Mouse (Mus musculus) ovary, postnatal 10 days (tissue): ENCODE measurements around the gene Gtdc1.
A peak's percentile ranks its signal among the peaks of the same experiment; 100 is the strongest.

Experiments
- DNase-seq: peaks from one replicate; pipeline ENCODE4 v3.0.0; 2022; ENCODE audit warnings: low spot score

Gtdc1 gene

DNA sequence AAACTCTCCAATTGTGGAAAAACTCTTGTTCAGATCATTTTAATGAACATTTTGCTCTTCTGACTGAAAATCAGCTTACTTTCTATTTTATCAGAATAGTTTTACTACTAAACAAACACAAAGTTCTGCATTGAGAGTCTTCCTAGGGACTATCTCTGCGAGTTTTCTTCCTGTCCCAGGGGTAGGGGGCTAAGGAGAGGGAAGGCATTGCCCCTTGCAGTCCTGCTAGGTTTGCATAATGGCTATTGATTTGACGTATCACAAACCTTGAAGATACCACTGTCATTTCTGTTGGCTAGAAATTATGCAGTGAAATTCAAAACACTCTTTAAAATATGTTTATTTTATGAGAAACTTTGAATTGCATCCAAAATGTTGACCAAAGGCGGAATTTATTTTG lies 355.6 kb downstream of the Gtdc1 start:
- no peak for DNase-seq

DNA sequence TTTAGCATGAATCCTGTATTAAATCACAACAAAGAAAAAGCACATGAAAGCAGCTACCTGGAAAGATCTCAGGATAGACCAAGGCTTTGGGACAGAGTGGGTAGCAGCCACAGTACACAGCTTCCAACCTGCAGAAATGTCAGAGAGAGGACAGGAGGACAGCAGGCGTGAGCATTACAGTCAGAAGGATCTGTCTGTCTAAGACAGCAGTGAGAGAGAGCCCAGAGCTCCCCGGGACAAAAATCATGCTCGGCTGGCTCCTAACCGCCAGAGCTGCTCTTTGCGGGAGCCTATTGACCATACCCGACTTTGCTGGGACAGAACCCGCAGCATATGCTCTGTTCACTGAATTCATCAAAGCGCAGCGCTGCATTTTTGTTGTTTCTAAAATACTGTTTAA lies 356.3 kb downstream of the Gtdc1 start:
- DNase-seq = no peak

DNA sequence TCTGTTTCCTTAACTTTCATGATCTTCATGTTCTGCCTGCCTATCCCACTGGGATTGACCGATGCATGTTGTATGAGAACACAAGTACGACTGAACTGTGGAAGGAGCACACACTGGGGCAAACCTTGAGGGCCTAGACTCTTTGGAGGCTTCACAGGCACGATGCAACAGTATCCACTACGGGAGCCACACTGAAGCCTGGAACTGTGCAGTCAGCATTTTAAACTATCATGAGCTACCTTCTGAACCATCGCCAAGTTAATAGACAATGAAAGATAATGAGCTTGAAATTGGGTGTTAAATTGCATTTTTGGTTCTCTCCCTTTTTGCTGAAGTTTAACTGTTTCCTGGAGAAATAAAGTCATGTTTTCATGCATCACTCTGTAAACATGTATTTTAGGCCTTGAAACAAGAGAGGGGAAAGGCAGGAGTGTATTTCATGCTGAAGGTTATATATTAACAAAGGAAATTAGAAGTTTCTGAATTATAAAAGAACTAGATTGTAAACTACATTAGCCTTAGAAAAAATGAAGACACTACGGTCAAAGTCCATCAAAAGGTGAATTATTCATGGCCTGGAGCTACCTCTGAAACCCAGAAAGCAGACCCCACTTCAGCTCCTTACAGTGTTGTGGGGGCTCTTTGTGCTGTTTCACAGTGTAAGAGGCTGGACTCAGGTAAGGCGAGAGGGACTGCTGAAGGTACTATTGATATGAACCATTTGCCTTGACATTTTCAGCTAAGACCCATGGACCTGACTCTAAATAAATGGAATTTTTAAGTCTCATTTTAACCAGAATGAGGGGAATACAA lies 358.1 kb downstream of the Gtdc1 start:
- DNase-seq = no peak

DNA sequence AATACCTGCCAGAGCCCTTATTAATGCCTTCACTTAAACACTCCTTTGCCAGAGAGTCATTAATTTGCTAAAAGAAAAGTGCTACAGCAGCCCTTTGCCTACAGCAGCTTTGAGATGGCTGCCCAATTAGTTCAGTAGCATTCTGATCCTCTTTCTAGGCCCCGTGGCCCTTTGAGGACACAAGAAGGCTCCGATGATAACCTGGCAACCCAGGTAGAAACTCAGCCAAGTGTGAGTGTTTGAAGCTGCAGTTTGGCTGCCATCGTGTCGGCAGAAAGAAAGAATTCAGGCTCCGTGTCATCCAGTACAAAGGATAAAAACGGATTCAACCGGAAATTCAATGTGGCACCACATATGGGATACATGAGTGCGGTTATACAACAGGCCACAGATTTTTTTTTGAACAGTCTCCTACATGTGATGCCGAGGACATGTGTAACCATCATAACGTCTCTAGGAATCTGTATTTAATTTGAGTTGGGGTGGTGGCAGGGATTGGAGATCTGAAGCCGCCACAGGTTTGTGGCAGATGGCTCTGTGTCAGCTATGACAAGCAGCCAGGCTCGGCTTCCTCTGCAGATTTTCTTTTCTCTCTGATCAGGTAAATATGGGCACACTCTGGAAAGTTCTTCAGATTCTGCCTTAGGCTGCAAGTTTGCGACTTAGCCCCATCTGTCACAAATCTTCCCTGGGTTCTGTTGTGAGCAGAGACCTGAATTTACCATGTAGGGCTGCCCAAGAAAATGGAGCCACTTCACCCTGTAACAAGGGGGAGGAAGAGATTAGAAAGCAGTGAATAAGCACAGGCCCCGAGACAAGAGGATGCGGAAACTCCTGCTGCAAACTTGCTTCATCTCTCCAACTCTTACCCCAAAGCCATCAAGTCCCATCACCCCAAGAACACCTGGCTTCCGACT lies 362.4 kb downstream of the Gtdc1 start:
- DNase-seq = no peak

DNA sequence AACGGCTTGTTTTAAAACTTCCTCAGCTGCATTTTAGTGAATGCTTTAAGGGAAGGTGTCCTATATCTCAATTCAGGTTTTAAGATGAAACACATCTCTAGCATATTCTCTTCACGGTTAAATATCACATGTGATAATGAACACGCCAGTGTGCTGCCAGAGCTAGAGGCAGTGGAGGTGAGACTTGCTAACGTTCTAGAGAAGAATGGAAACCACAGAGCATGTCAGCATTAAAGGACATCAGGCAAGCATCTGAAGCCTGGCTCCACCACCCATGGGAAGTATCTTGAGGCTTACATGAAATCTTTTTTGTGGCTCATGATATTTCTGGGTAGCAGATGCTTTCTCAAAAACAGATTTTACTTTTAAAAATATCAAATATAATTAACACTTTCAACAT lies 365.7 kb downstream of the Gtdc1 start:
- no peak for DNase-seq

DNA sequence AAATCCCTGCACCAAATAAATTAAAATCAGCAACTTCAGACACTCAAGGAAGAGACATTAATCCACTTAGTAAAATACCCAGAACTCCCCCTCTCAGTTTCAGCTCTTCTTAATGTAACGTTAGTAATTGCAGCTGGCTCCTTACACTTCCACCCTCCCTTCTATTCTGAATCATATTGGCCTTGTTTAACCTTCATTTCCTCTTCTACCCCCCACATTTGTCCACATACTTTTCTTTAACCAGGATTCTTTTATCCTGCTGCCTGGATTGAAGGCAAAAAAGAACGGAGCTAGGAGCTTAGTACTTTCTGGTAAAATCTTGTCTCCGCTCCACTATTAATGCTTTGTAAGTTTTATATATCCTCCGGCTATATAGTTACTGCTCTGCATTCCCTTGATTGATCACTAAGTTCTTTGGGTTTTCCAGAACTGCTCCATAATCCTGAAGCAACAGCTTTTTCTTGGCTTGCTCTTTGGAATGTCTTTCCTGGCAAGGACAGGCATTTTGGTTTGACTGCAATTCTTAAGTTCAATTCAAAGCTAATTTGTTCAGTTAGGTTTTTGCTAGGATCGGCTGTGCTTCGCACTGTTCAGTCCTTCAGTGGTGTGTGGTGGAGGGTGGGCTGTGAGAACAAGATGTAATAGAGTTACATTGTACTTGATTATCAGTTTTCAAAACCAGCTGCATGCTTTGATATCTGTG lies 368.1 kb downstream of the Gtdc1 start:
- DNase-seq = no peak

DNA sequence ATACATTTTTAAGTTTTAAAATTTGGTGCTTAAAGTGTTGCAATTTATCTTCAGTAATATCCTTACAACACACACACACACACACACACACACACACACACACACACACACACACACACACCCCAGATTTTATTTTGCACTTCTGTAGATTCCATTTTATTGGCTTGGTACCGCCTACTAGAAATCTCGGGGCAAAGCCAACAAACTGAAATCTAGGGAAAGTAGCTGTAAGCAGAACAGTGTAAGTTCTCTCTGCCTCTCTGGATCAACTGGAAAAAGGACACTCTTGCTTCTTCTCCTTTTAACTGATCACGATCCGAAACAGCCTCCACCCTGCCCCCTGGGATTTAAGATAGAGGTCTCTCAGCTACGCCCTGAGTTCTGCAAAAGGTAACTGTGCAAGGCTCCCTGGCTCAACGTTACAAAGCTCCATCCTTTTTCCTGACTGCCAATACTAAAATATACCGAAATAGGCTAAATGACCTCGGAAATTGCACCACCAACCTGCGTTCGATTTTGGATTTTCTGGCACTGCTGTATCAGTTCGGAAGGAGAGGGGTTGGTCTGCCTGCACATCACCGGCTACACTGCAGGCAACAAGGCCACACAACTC lies 369.7 kb downstream of the Gtdc1 start:
- DNase-seq = no peak

DNA sequence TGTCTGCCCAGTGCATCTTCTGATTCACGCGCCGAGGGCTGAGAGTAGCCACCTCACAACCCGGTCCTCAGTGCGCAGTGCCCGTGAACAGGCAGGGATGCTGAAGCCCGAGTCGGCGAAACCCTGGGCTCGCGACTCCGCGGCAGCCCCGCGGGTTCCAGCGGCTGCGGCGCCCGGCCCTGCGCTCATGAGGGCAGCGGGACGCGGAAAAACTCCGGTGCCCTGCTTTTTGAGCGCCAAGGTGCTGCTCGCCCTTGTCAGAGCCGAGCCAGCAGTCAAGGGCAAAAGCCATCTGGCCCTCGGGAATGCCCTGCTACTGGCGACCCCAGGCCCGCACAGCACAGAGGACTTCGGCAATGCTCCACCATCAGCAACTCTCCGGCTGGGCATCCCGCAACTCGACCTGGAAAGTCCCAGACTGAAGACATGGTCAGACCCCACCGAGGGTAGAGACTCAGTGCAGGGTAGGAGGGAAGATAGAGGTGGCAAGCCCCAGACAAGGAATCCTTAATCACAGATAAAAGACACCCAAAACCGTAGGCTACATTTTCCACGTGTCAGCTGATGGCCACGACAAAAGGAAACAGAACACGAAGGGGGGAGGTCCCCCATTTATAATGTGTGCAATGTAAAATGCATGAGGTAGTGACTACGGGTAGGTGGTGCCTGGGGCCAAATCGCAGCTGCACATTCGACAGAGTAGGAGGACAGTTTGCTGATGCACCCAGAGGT lies 370.4 kb downstream of the Gtdc1 start:
- DNase-seq = peak; percentile 35

DNA sequence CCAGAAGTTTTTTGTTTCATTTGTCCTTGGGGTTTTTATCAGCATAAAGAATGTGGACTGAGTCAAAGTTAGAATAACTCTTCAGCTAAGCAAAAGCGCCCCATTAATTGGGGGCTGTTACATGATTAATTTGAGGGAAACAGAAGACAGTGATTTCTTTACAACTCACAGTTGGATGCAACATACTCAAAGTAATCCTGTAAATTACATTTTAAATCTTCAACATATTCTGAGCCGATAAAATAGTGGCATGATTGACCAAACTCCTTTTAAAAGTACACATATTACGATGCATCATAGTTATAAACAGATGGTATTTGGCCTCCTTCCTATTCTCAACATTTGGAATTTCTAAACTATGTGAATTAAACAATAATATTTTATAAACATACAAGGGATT lies 372.7 kb downstream of the Gtdc1 start:
- no peak for DNase-seq

DNA sequence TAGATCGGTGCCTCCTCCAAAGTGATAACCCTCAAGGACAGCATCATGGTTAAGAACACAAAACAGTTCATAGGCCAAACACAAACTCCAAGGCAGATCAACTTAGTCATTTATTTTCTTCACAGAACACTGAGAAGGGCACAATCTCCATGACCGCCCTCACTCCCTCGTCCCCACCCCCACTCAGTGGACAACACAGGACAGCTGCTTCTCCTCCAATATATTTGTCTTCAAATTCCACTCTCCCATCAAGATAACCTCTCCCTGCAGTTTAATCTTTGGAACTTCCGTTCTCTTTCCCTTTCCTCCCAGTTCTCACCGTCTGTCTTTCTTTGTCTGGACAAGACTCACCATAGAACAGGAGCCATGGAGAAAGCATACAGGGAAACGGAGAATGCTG lies 378.1 kb downstream of the Gtdc1 start:
- DNase-seq = no peak

DNA sequence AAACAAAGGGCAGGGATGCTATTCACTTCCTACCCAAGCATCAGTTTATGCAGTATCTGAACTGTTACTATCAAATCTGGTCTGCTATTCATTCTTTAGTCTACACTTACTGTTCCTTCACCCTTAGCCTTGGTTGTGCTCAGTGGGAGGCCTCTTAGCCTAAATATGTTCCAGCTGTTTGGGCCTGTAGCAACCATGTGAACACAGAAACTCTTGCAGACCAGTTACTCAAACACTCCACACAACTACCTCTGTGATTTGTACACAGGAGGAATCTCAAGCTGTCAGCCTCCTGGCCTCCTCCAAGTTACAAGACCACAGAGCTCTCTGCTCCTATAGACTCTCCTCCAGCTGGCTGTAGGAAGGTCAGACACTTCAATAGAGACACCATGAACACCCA lies 384.7 kb downstream of the Gtdc1 start:
- no peak for DNase-seq

DNA sequence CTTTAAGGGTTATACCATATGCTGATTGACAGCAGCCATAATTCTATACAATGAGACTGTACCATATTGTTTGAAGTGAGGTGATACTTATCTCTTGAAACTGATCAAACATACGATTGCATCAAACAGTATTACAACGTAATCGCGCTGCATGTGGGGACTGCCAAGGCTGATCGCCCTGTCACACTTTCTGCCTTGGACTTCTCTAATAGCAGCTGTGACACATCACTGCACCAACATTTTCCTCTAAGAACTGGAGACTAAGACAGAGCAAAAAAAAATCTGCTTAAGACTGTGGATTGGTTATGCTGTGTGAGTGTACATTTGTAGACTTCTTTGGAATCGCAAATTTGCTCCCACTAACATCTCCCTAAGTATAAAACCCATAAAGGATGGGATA lies 385.7 kb downstream of the Gtdc1 start:
- DNase-seq = no peak

DNA sequence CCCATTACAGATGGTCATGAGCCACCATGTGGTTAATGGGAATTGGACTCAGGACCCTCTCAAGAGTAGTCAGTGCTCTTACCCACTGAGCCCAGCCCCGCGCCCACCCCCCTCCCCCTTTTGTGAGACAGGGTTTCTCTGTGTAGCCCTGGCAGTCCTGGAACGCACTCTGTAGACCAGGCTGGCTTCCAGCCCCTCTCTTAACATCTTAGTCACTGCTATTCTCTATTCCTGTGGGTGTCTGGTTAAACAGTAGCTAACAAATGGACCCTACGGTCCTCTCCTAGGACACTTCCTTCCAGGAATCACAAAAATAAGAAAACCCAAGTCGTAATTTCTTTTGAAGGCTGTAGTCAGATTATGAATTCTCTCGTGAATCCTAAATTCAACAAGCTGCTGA lies 386.6 kb downstream of the Gtdc1 start:
- DNase-seq = no peak

DNA sequence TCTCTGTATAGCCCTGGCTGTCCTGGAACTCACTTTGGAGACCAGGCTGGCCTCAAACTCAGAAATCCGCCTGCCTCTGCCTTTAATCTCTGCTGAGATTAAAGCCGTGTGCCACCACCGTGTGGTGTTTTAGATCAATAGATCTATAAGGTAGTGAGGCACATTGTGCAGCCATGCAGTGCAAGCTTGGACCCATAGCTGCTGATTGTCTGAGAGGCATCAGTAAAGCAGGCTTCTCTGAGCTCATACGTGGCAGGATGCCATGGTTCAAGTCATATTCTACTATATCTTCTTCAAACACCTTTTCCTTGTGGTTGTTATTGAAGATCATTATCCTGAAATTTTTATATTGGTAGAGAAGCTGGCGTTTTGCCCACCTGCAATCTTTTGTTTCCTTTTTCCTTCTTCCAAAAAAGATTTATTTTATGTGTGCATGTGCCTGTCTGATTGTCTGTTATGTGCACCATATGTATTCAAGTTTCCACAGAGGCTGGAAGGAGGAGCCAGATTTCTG lies 388.3 kb downstream of the Gtdc1 start:
- no peak for DNase-seq

DNA sequence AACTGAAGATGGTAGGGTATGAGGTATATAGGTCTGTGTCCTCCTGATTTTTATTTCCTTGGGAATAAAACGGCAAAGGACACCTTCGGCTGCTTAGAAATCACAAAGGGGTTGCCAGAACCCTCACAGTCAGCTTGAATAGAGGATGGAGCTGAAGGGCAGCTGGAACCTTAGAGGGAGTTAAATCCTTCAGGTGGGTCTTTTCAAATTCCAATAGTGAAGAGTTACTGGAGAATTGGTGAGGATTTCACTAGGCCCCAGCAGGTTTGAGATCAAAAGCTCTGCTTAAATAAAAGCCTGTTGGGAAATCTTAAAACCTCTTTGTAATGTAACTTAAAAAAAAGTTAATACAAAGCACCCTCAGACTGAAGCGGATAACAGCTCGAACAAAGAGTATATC lies 389.3 kb downstream of the Gtdc1 start:
- DNase-seq = no peak

DNA sequence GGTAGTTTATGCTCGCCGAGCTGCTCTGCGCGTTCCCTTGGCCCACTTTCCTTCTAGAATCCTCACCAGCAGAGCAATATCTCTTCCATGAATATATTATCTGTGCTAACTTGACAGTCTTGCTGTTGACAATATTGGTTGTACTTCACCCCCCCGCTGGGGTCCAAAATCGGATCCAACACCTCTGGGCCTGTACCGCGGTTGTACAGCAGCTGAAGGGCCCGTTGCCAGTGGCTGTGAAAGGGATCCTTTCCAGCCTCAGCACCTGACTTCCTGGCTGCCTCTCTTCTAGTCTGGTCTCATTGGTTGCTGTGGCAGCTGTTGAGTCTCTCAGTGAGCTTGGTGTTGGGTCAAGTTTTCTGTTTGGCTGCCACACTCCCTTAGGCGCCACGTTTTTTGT lies 391.7 kb downstream of the Gtdc1 start:
- no peak for DNase-seq

DNA sequence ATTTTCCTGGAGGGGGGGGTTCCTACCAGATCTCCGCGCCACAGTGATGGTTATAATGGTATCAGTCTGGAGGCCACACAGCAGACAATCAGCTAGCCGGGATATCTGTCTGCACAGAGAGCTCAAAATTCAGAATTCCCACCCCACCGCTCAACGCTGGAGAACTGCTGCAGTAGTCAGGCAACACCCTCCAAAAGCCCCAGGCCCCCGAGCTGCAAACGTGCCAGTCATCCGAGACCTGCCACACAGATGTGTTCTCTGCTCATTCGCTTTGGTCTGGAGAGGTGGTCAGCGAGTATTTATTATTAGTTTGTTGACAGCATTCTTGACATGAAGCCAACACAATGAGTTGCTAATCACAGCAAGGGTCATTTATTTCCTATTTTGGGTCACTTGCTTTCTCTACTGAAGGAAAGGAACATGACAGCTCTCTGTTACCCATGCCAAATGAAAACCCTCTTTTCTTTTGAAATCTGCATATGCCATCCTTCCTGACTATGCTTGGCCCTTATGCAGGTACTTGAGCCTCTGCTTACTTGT lies 392.3 kb downstream of the Gtdc1 start:
- DNase-seq = no peak

DNA sequence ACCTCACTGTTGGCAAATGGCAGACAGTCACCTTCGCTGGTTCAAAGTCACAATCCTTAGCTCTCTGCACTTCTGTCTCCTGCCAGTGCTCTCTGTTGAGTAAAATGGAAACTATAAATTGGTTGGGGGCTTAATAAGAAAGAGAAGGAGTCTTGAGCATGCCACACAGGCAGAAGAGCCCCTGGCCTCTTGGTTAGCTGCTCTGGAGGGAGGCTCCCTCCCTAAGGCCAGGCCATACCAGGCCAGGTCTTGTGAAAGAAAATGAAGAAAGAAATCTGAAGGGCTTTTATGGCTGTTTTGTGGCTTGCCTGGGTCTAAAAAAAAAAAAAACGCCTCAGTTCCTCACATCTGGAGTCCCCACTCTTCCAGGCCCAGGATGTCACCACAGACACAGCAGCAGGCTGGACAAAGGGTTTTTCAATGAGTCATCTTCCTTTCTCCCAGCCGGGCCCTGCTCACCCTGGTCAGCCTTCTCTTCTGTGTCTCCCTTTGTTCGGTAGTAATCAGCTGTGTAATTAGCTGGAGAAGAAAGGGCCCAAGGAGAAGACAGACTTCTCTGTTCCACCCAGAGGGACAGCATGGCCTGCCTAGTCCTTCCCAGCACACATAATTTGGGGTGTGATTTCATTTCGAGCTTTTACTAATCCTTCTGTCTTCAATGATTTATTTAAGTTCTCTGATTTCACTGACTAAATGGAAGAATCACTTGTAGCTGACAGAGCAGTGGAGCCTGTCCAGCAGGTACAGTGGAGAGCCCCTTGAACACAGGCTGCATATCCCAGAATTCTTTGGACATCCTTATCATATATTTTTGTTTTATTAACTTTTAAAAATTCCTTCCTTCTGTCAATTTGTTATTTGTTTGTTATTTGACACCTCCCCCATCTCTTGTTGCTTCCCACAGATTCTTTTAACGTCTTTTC lies 401.1 kb downstream of the Gtdc1 start:
- no peak for DNase-seq

DNA sequence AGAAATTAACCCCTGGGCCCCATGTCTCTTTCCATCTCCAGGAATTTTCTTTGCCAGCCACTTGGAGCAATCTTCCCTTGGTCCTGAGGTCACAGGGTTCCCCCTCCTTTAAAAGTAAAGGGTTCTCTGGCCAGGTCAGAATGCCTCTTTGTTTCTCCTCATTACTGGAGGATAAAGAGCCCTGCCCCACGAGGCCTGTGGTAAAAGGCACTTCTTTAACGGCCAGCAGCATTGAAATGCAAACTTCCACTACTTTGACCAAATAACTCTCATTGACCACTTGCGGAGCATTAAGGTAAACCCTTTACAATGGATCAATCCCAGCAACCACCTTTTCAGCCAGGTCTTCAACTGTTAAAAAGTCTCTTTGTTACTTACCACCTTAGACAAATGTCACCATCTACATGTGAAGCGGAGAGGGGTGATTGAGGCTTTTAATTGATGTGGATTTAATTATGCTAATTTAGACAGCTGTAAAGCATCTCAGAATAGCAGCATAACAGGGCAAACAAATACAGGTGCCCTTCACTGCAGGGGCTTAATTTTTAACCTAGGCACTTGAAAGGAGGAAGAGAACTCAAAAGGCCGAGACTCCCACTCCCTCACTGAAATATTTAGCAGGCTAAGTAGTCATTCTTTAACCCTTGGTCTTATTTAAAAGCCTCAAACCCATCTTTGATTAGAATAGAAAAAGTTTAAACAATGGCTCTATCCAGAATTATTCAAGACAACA lies 402.1 kb downstream of the Gtdc1 start:
- DNase-seq = no peak
